Mouse (Mus musculus): ENCODE measurements around the gene Ano1. TPM values are rescaled to one million over a fixed set of nuclear protein-coding genes. Genes with fewer than 3 reads are reported as not detected.
A peak's percentile ranks its signal among the peaks of the same experiment; 100 is the strongest.

Gene Ano1
- polyA plus RNA-seq, 2 experiments: 8.9 to 11.5 TPM

DNA sequence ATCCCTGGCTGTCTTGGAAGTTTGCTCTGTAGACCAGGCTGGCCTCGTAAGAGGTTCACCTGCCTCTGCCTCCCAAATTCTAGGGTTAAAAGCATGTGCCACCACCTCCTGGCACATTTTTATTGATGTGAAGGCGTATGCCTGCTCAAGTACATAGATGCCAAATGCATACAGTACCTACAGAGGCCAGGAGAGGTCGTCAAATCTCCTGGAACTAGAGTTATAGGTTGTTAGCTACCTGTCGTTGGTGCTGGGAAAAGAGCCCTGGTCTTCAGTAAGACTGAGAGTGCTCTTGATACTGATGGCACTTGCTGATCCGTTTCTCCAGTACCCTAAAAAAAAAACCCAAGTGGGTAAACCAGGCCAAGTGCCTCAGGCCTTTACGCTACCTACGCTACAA, 39.7 kb upstream of the Ano1 start:
- no peaks in the 10 kb centered on the region for H3K27me3 ChIP-seq (ENCODE audit: control insufficient read depth, insufficient read depth, low read length)
- no peak for DNase-seq (ENCODE audit: low spot score)
- H3K9me3 ChIP-seq (ENCODE audit: control insufficient read depth, low read length): no peaks in the 10 kb centered on the region
- no peak for TF ChIP-seq POLR2A (IDR thresholded peaks at IDR 0.05; ENCODE audit: borderline replicate concordance, extremely low read depth, insufficient read depth, insufficient read length)
- no peaks in the 10 kb centered on the region for H3K36me3 ChIP-seq (ENCODE audit: control insufficient read depth, insufficient read depth, low read length)
- ATAC-seq (ENCODE audit: low FRiP score, low read depth): no peak
- no peak overlapping the region for H3K9ac ChIP-seq (ENCODE audit: low read depth, low read length, severe bottlenecking)
- WGBS: 86% methylated on average over 7 of the region's 7 CpGs
- H3K4me1 ChIP-seq (ENCODE audit: control insufficient read depth, insufficient read depth, low read length): no peaks in the 10 kb centered on the region
- H3K27ac ChIP-seq (replicated peaks; ENCODE audit: low read depth, low read length): no peak overlapping the region
- H3K4me2 ChIP-seq (replicated peaks; ENCODE audit: low read depth, low read length, severe bottlenecking): no peak overlapping the region
- H3K4me3 ChIP-seq (replicated peaks; ENCODE audit: low read length): no peak overlapping the region

DNA sequence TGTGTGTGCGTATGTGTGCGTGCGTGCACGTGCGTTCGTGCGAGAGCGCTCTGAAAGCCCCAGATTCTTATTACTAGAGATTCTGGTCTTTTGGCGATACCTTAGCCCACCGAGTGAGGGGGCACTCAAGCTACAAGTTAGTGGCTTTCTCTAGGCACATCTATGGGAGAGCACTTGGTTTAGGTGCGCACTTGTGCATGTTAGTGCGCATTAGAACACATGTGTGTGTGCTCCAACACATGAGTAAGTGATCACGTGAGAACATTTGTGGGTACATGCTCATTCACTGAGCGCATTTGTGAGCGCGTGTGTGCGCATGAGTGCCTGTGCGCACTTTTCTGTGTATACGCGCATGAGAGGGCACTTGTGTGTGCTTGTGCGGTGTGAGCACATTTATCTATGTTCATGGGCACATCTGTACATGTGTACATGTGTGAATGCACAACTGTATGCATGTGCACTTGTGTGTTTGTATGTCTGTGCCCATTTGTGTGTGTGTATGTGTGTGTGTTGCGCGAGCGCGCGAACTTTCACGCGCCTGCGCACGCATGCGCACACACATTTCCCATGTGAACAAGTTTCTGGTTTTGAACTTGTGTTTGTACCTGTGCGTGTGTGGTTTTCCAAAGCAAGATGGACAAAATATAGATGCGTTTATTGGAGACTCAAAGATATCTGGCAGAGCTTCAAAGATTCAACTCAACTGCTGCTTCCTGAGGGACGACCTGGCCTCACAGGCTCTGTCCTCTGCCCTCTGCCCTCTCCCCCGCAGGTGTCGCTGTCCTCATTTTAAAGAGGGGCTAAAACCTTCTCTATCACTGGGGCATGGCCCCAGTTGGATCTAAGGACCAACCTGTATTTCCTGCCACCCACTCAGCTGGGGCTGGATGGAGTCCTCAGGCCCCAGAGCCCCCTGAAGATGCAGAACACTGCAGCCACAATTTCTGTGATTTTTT, 38.1 kb upstream of the Ano1 start:
- no peaks in the 10 kb centered on the region for H3K27me3 ChIP-seq (ENCODE audit: control insufficient read depth, insufficient read depth, low read length)
- H3K4me1 ChIP-seq (ENCODE audit: control insufficient read depth, insufficient read depth, low read length): no peaks in the 10 kb centered on the region
- H3K4me2 ChIP-seq (replicated peaks; ENCODE audit: low read depth, low read length, severe bottlenecking): peak overlapping the region; percentile 41
- no peak overlapping the region for H3K9ac ChIP-seq (ENCODE audit: low read depth, low read length, severe bottlenecking)
- H3K4me3 ChIP-seq (replicated peaks; ENCODE audit: low read length): peak overlapping the region; percentile 30
- no peak overlapping the region for H3K27ac ChIP-seq (replicated peaks; ENCODE audit: low read depth, low read length)
- ATAC-seq (ENCODE audit: low FRiP score, low read depth) (no peak), DNase-seq (ENCODE audit: low spot score) (no peak)
- 53% methylated on average over 36 of the region's 36 CpGs for WGBS
- no peak for TF ChIP-seq POLR2A (IDR thresholded peaks at IDR 0.05; ENCODE audit: borderline replicate concordance, extremely low read depth, insufficient read depth, insufficient read length)
- H3K36me3 ChIP-seq (ENCODE audit: control insufficient read depth, insufficient read depth, low read length): no peaks in the 10 kb centered on the region
- H3K9me3 ChIP-seq (ENCODE audit: control insufficient read depth, low read length): no peaks in the 10 kb centered on the region

DNA sequence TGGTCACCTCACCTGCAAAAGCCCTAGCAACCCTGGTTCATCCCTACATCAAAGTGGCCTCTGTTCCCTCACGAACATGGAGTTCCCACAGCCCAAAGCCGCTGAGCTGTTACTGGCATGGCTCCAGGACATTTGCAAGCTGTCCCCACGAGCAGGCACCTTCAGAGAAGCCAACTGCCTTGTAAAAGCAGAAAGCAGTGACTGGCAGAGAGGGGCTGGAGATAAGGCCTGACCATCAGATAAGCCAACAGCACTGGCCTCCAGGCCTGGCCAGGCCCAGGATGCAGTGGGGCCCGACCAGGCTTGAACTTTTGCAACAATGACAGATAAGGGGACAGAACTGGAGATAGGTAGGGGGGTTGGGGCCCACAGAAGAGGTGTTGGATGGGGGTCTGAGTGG, 36.9 kb upstream of the Ano1 start:
- Histone ChIP-seq H3K4me2 (replicated peaks; ENCODE audit: low read depth, low read length, severe bottlenecking) (no peak overlapping the region), H3K27me3 (ENCODE audit: control insufficient read depth, insufficient read depth, low read length) (no peaks in the 10 kb centered on the region), H3K9ac (ENCODE audit: low read depth, low read length, severe bottlenecking) (no peak overlapping the region), H3K4me1 (ENCODE audit: control insufficient read depth, insufficient read depth, low read length) (no peaks in the 10 kb centered on the region), H3K9me3 (ENCODE audit: control insufficient read depth, low read length) (no peaks in the 10 kb centered on the region), H3K27ac (replicated peaks; ENCODE audit: low read depth, low read length) (no peak overlapping the region), H3K4me3 (replicated peaks; ENCODE audit: low read length) (no peak overlapping the region), H3K36me3 (ENCODE audit: control insufficient read depth, insufficient read depth, low read length) (no peaks in the 10 kb centered on the region)
- WGBS: 40% methylated on average over 4 of the region's 4 CpGs
- ATAC-seq (ENCODE audit: low FRiP score, low read depth): no peak
- TF ChIP-seq POLR2A (IDR thresholded peaks at IDR 0.05; ENCODE audit: borderline replicate concordance, extremely low read depth, insufficient read depth, insufficient read length): no peak
- DNase-seq (ENCODE audit: low spot score): no peak

DNA sequence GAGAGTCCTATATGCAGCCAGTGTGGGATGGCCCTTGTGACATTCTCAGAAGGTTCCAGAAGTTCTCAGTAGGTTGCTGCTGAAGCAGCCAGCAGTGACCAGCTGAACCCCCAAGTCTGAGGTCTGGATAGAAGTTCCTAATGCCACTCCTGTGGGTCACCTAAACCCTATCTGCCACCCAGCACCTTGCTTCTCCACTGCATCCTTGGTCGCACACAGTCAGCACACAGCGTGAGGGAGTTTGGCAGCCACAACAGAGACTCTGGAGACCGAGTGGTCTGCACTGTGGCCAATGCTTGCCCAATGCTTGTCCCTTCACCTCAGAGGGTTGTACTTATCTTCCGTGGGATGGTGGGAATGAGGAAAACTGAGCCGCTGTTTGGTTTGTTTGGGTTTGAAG, 35.7 kb upstream of the Ano1 start:
- 91% methylated on average over 5 of the region's 5 CpGs for WGBS
- no peaks in the 10 kb centered on the region for H3K9me3 ChIP-seq (ENCODE audit: control insufficient read depth, low read length)
- H3K4me1 ChIP-seq (ENCODE audit: control insufficient read depth, insufficient read depth, low read length): no peaks in the 10 kb centered on the region
- H3K9ac ChIP-seq (ENCODE audit: low read depth, low read length, severe bottlenecking): no peak overlapping the region
- H3K27me3 ChIP-seq (ENCODE audit: control insufficient read depth, insufficient read depth, low read length): no peaks in the 10 kb centered on the region
- H3K36me3 ChIP-seq (ENCODE audit: control insufficient read depth, insufficient read depth, low read length): no peaks in the 10 kb centered on the region
- DNase-seq (ENCODE audit: low spot score): no peak
- no peak for TF ChIP-seq POLR2A (IDR thresholded peaks at IDR 0.05; ENCODE audit: borderline replicate concordance, extremely low read depth, insufficient read depth, insufficient read length)
- no peak for ATAC-seq (ENCODE audit: low FRiP score, low read depth)
- no peak overlapping the region for H3K27ac ChIP-seq (replicated peaks; ENCODE audit: low read depth, low read length)
- no peak overlapping the region for H3K4me2 ChIP-seq (replicated peaks; ENCODE audit: low read depth, low read length, severe bottlenecking)
- no peak overlapping the region for H3K4me3 ChIP-seq (replicated peaks; ENCODE audit: low read length)

DNA sequence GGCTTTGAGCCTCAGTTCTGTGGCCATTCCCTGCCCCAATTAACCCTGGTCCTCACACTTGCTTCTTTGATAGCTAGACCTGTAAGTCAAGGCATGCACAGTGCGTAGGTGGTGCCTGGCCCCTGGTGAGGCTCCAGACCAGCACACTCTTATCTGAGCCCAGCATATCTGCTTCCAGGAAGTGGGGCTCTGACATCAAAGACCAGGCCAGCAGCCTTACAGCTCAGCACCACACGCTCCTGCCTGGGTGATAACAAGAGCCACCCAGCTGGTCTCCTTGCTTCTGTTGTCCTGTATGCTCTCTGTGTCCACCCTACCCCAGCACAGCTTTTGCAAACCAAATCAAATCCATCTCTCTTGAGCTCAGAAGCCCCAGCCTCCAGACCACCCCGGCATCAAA, 34.8 kb upstream of the Ano1 start:
- WGBS: 39% methylated on average over 3 of the region's 3 CpGs
- Histone ChIP-seq H3K4me3 (replicated peaks; ENCODE audit: low read length) (no peak overlapping the region), H3K36me3 (ENCODE audit: control insufficient read depth, insufficient read depth, low read length) (no peaks in the 10 kb centered on the region), H3K4me2 (replicated peaks; ENCODE audit: low read depth, low read length, severe bottlenecking) (no peak overlapping the region), H3K4me1 (ENCODE audit: control insufficient read depth, insufficient read depth, low read length) (no peaks in the 10 kb centered on the region), H3K27ac (replicated peaks; ENCODE audit: low read depth, low read length) (no peak overlapping the region), H3K9ac (ENCODE audit: low read depth, low read length, severe bottlenecking) (no peak overlapping the region), H3K27me3 (ENCODE audit: control insufficient read depth, insufficient read depth, low read length) (no peaks in the 10 kb centered on the region), H3K9me3 (ENCODE audit: control insufficient read depth, low read length) (no peaks in the 10 kb centered on the region)
- TF ChIP-seq POLR2A (IDR thresholded peaks at IDR 0.05; ENCODE audit: borderline replicate concordance, extremely low read depth, insufficient read depth, insufficient read length): no peak
- DNase-seq (ENCODE audit: low spot score): no peak
- ATAC-seq (ENCODE audit: low FRiP score, low read depth): no peak
